Mouse (Mus musculus): ENCODE measurements around the gene Apba1. TPM values are rescaled to one million over a fixed set of nuclear protein-coding genes. Genes with fewer than 3 reads are reported as not detected.

Gene Apba1
- polyA plus RNA-seq, 1 experiment = 82.0 TPM

- H3K4me3 ChIP-seq (ENCODE audit: insufficient read depth, low read length) = no peak overlapping the region
- TF ChIP-seq POLR2A (IDR thresholded peaks at IDR 0.05; ENCODE audit: extremely low read depth, insufficient read depth, low read length) = no peak
- TF ChIP-seq CTCF (IDR thresholded peaks at IDR 0.05; ENCODE audit: extremely low read depth, insufficient read depth, low read length) = peak; percentile 76
- peaks cover 9% of the 10 kb centered on the region for H3K4me1 ChIP-seq (ENCODE audit: control insufficient read depth, insufficient read depth, low read length)
- H3K27ac ChIP-seq (ENCODE audit: insufficient read depth, low read length) = no peak overlapping the region
Measured at GRCm38 (mm10) chr19:23860151-23860820, 101.6 kb downstream of the Apba1 start.

- H3K4me1 ChIP-seq (ENCODE audit: control insufficient read depth, insufficient read depth, low read length) = peaks cover 9% of the 10 kb centered on the region
- H3K4me3 ChIP-seq (ENCODE audit: insufficient read depth, low read length) = no peak overlapping the region
- no peak overlapping the region for H3K27ac ChIP-seq (ENCODE audit: insufficient read depth, low read length)
- TF ChIP-seq CTCF (IDR thresholded peaks at IDR 0.05; ENCODE audit: extremely low read depth, insufficient read depth, low read length) = peak; percentile 17; the same call in 1 of the 2 replicates
- no peak for TF ChIP-seq POLR2A (IDR thresholded peaks at IDR 0.05; ENCODE audit: extremely low read depth, insufficient read depth, low read length)
Measured at GRCm38 (mm10) chr19:23862736-23863135, 104.0 kb downstream of the Apba1 start.

GRCm38 (mm10) chr19:23863959-23864358, 105.3 kb downstream of the Apba1 start:
- Histone ChIP-seq H3K4me3 (ENCODE audit: insufficient read depth, low read length) (no peak overlapping the region), H3K4me1 (ENCODE audit: control insufficient read depth, insufficient read depth, low read length) (peaks cover 14% of the 10 kb centered on the region), H3K27ac (ENCODE audit: insufficient read depth, low read length) (no peak overlapping the region)
- TF ChIP-seq CTCF (IDR thresholded peaks at IDR 0.05; ENCODE audit: extremely low read depth, insufficient read depth, low read length) (no peak), POLR2A (IDR thresholded peaks at IDR 0.05; ENCODE audit: extremely low read depth, insufficient read depth, low read length) (no peak)

GRCm38 (mm10) chr19:23866045-23866444, 107.4 kb downstream of the Apba1 start:
- Histone ChIP-seq H3K4me3 (ENCODE audit: insufficient read depth, low read length) (no peak overlapping the region), H3K4me1 (ENCODE audit: control insufficient read depth, insufficient read depth, low read length) (peaks cover 14% of the 10 kb centered on the region), H3K27ac (ENCODE audit: insufficient read depth, low read length) (no peak overlapping the region)
- TF ChIP-seq POLR2A (IDR thresholded peaks at IDR 0.05; ENCODE audit: extremely low read depth, insufficient read depth, low read length) (no peak), CTCF (IDR thresholded peaks at IDR 0.05; ENCODE audit: extremely low read depth, insufficient read depth, low read length) (no peak)

GRCm38 (mm10) chr19:23867052-23867451, 108.4 kb downstream of the Apba1 start:
- H3K4me1 ChIP-seq (ENCODE audit: control insufficient read depth, insufficient read depth, low read length) = peaks cover 14% of the 10 kb centered on the region
- no peak overlapping the region for H3K4me3 ChIP-seq (ENCODE audit: insufficient read depth, low read length)
- H3K27ac ChIP-seq (ENCODE audit: insufficient read depth, low read length) = 0 out of 2 replicates have a peak overlapping the region, but pooled peaks have one; percentile 21
- TF ChIP-seq POLR2A (IDR thresholded peaks at IDR 0.05; ENCODE audit: extremely low read depth, insufficient read depth, low read length) = no peak
- no peak for TF ChIP-seq CTCF (IDR thresholded peaks at IDR 0.05; ENCODE audit: extremely low read depth, insufficient read depth, low read length)

- no peak overlapping the region for H3K4me3 ChIP-seq (ENCODE audit: insufficient read depth, low read length)
- peak overlapping the region; percentile 30; the same call in 1 of the 2 replicates for H3K27ac ChIP-seq (ENCODE audit: insufficient read depth, low read length)
- H3K4me1 ChIP-seq (ENCODE audit: control insufficient read depth, insufficient read depth, low read length) = peaks cover 14% of the 10 kb centered on the region
- TF ChIP-seq CTCF (IDR thresholded peaks at IDR 0.05; ENCODE audit: extremely low read depth, insufficient read depth, low read length) = no peak
- no peak for TF ChIP-seq POLR2A (IDR thresholded peaks at IDR 0.05; ENCODE audit: extremely low read depth, insufficient read depth, low read length)
Measured at GRCm38 (mm10) chr19:23867589-23867988, 108.9 kb downstream of the Apba1 start.

- Histone ChIP-seq H3K27ac (ENCODE audit: insufficient read depth, low read length) (peak overlapping the region; percentile 44; the same call in 1 of the 2 replicates), H3K4me3 (ENCODE audit: insufficient read depth, low read length) (no peak overlapping the region), H3K4me1 (ENCODE audit: control insufficient read depth, insufficient read depth, low read length) (0 out of 2 replicates have a peak, but pooled peaks cover 1% of the 10 kb centered on the region)
- TF ChIP-seq CTCF (IDR thresholded peaks at IDR 0.05; ENCODE audit: extremely low read depth, insufficient read depth, low read length) = no peak
- TF ChIP-seq POLR2A (IDR thresholded peaks at IDR 0.05; ENCODE audit: extremely low read depth, insufficient read depth, low read length) = no peak
Measured at GRCm38 (mm10) chr19:23874502-23874901, 115.8 kb downstream of the Apba1 start.

- TF ChIP-seq POLR2A (IDR thresholded peaks at IDR 0.05; ENCODE audit: extremely low read depth, insufficient read depth, low read length) = no peak
- TF ChIP-seq CTCF (IDR thresholded peaks at IDR 0.05; ENCODE audit: extremely low read depth, insufficient read depth, low read length) = no peak
- H3K4me3 ChIP-seq (ENCODE audit: insufficient read depth, low read length) = no peak overlapping the region
Measured at GRCm38 (mm10) chr19:23875819-23876218, 117.1 kb downstream of the Apba1 start.

GRCm38 (mm10) chr19:23879862-23880261, 121.2 kb downstream of the Apba1 start:
- Histone ChIP-seq H3K4me3 (ENCODE audit: insufficient read depth, low read length) (no peak overlapping the region), H3K27ac (ENCODE audit: insufficient read depth, low read length) (0 out of 2 replicates have a peak overlapping the region, but pooled peaks have one; percentile 30), H3K4me1 (ENCODE audit: control insufficient read depth, insufficient read depth, low read length) (peaks cover 8% of the 10 kb centered on the region)
- TF ChIP-seq CTCF (IDR thresholded peaks at IDR 0.05; ENCODE audit: extremely low read depth, insufficient read depth, low read length) (no peak), POLR2A (IDR thresholded peaks at IDR 0.05; ENCODE audit: extremely low read depth, insufficient read depth, low read length) (no peak)

More at GRCm38 (mm10) chr19:23875819-23876218, 117.1 kb downstream of the Apba1 start:
- Histone ChIP-seq H3K27ac (ENCODE audit: insufficient read depth, low read length) (no peak overlapping the region), H3K4me1 (ENCODE audit: control insufficient read depth, insufficient read depth, low read length) (peaks cover 7% of the 10 kb centered on the region)

- Histone ChIP-seq H3K27ac (ENCODE audit: insufficient read depth, low read length) (no peak overlapping the region), H3K4me1 (ENCODE audit: control insufficient read depth, insufficient read depth, low read length) (peaks cover 3% of the 10 kb centered on the region), H3K4me3 (ENCODE audit: insufficient read depth, low read length) (no peak overlapping the region)
- no peak for TF ChIP-seq CTCF (IDR thresholded peaks at IDR 0.05; ENCODE audit: extremely low read depth, insufficient read depth, low read length)
- no peak for TF ChIP-seq POLR2A (IDR thresholded peaks at IDR 0.05; ENCODE audit: extremely low read depth, insufficient read depth, low read length)
Measured at GRCm38 (mm10) chr19:23886169-23886568, 127.5 kb downstream of the Apba1 start.

All from cortical plate, adult 2 months (tissue).